Mouse (Mus musculus) left cerebral cortex, adult 2 months (tissue): Measurements from ENCODE around the gene Atf6b. TPM values are rescaled to one million over a fixed set of nuclear protein-coding genes. Genes with fewer than 3 reads are reported as not detected.

Source experiments
- DNase-seq, 2 experiments: peaks; one replicate each; pipeline ENCODE4 v3.0.0; 2021 to 2022; ENCODE audit warnings: low spot score in 2 of 2, mixed read lengths in 1 of 2; ENCODE audit errors: extremely low spot score in 1 of 2
- H3K27ac ChIP-seq: fragments of 200-600 bp; 2 replicates; pipeline ENCODE4 v1.8.1; 2022
- H3K4me3 ChIP-seq: fragments of 200-600 bp; 2 replicates; pipeline ENCODE4 v1.8.1; 2022
- CTCF ChIP-seq: fragments of 200-600 bp; IDR thresholded peaks from 2 replicates; pipeline ENCODE4 v1.8.1; 2022; ENCODE audit warnings: antibody characterized with exemption, mild to moderate bottlenecking, moderate library complexity
- intact Hi-C: fragments of 180-260 bp; cut with DNase I; formaldehyde crosslinking; loops from one replicate; pipeline ENCODE4 v1.15.1; 2025
- total RNA-seq, 2 experiments: library from RNA; stranded (reverse); gene quantifications; 2 replicates each; pipeline ENCODE4 v1.2.3; 2021

Atf6b gene
- total RNA-seq, 2 experiments from 2014 or later, result 64.3 to 66.4 TPM

GRCm38 (mm10) chr17:34627943-34628643, 18.9 kb upstream of the Atf6b start, which contains the start of gene Ppt2:
Ppt2 (minus strand) TSS chr17:34628510.
- peak within 1 kb of the TSS; percentile 97 for H3K27ac ChIP-seq
- no peak for TF ChIP-seq CTCF
- peak within 1 kb of the TSS; percentile 68 for H3K4me3 ChIP-seq
- intact Hi-C loops, result loop anchor here (1.0 to 10.0 kb wide), 2 partner anchors 16 to 617 kb away; partner anchors contain the start of genes Ddx39b and Fkbpl
- DNase-seq, result peak; percentile 53

GRCm38 (mm10) chr17:34628644-34628967, 18.3 kb upstream of the Atf6b start:
- intact Hi-C loops, result loop anchor here (10.0 kb wide), 1 partner anchor 616 kb away; the partner anchor contains the start of gene Ddx39b
- Histone ChIP-seq H3K27ac (peak overlapping the region; percentile 97), H3K4me3 (peak overlapping the region; percentile 68)
- no peak for DNase-seq
- no peak for TF ChIP-seq CTCF

- no peak for TF ChIP-seq CTCF
- Histone ChIP-seq H3K27ac (peak within 1 kb of the TSS; percentile 97), H3K4me3 (peak within 1 kb of the TSS; percentile 68)
- DNase-seq, result peak; percentile 60 to 67
- intact Hi-C loops, result loop anchor here (10.0 kb wide), 1 partner anchor 616 kb away; the partner anchor contains the start of gene Ddx39b
Measured at GRCm38 (mm10) chr17:34629221-34629751, 17.7 kb upstream of the Atf6b start, which contains the start of gene Prrt1. Prrt1 (plus strand) TSS chr17:34629533.

- no peak for TF ChIP-seq CTCF
- DNase-seq, result no peak
- intact Hi-C loops, result loop anchor here (10.0 kb wide), 1 partner anchor 615 kb away; the partner anchor contains the start of gene Ddx39b
- Histone ChIP-seq H3K4me3 (peak overlapping the region; percentile 68), H3K27ac (peak overlapping the region; percentile 97)
Measured at GRCm38 (mm10) chr17:34629796-34630603, 16.9 kb upstream of the Atf6b start.

GRCm38 (mm10) chr17:34630761-34631301, 16.1 kb upstream of the Atf6b start:
- Histone ChIP-seq H3K27ac (peak overlapping the region; percentile 97), H3K4me3 (peak overlapping the region; percentile 68)
- DNase-seq, result peak in 1 of 2 experiments; percentile 65
- no peak for TF ChIP-seq CTCF
- intact Hi-C loops, result no loop called here

- Histone ChIP-seq H3K4me3 (peak overlapping the region; percentile 68), H3K27ac (peak overlapping the region; percentile 97)
- no peak for TF ChIP-seq CTCF
- no peak for DNase-seq
- intact Hi-C loops, result no loop called here
Measured at GRCm38 (mm10) chr17:34631647-34632046, 15.3 kb upstream of the Atf6b start.

- TF ChIP-seq CTCF, result no peak
- intact Hi-C loops, result no loop called here
- peak overlapping the region; percentile 97 for H3K27ac ChIP-seq
Measured at GRCm38 (mm10) chr17:34632261-34632691, 14.7 kb upstream of the Atf6b start.

GRCm38 (mm10) chr17:34635671-34636070, 11.3 kb upstream of the Atf6b start:
- intact Hi-C loops, result no loop called here
- no peak overlapping the region for H3K27ac ChIP-seq
- TF ChIP-seq CTCF, result no peak
- DNase-seq, result no peak
- no peak overlapping the region for H3K4me3 ChIP-seq

More at GRCm38 (mm10) chr17:34632261-34632691, 14.7 kb upstream of the Atf6b start:
- H3K4me3 ChIP-seq, result peak overlapping the region; percentile 68
- DNase-seq, result peak; percentile 83 to 84

- H3K27ac ChIP-seq, result no peak overlapping the region
- DNase-seq, result no peak
- intact Hi-C loops, result no loop called here
Measured at GRCm38 (mm10) chr17:34637459-34637858, 9.5 kb upstream of the Atf6b start.

GRCm38 (mm10) chr17:34639461-34640255, 7.3 kb upstream of the Atf6b start:
- Histone ChIP-seq H3K27ac (peak overlapping the region; percentile 38; the same call in 1 of the 2 replicates), H3K4me3 (no peak overlapping the region)
- DNase-seq, result no peak
- no peak for TF ChIP-seq CTCF
- intact Hi-C loops, result no loop called here

More at GRCm38 (mm10) chr17:34637459-34637858, 9.5 kb upstream of the Atf6b start:
- no peak overlapping the region for H3K4me3 ChIP-seq
- TF ChIP-seq CTCF, result no peak
